Comparison of ENCODE assay signal across 15 mouse cellular contexts in the genomic region with DNA sequence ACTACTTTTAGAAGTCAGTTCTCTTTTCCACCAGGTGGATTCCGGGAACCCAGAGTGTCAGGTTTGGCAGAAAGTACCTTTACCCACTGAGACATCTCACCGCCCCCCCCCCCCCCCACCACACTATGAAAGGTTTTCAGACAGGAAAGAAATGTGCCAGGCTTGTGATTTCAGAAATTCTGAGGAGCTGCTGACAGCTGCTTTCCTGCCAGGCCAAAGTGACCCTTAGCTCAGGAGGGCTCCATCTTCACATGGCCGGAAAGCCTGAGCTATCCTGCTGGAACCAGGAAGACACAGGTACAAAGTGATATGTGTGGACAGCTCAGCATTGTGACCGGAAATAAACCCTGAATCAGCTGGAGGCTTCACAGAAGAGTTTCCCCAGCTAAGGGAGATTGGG. TPM values are rescaled to one million over a fixed set of nuclear protein-coding genes. Genes with fewer than 3 reads are reported as not detected.
A peak's percentile ranks its signal among the peaks of the same experiment; 100 is the strongest.
DNase-seq lines count a peak whose midpoint lies in the region; ATAC-seq and TF ChIP-seq lines count a peak whose summit lies in the region.
"Had no signal": no experiment of that assay in that cellular context is flagged by ENCODE, and none has a peak within 500 bp of the region (broad histone marks: within the 10 kb centered on the region; RNA-seq: fewer than 3 reads in every experiment).

No protein-coding gene starts in this region.

- TF ChIP-seq EP300 in lung, postnatal 0 days (IDR thresholded peaks at IDR 0.05) = no peak

- no peak overlapping the region for H3K4me2 ChIP-seq in lung, embryonic 15.5 days
- no peak overlapping the region for H3K4me2 ChIP-seq in lung, postnatal 0 days (replicated peaks; ENCODE audit: low read depth, low read length)
- H3K4me2 ChIP-seq in forebrain, embryonic 11.5 days (ENCODE audit: low read depth, low read length, severe bottlenecking) = no peak overlapping the region
- H3K4me2 ChIP-seq: forebrain, embryonic 15.5 days; lung, embryonic 14.5 days; midbrain, embryonic 15.5 days had no signal

- TF ChIP-seq CTCF in lung, postnatal 0 days (IDR thresholded peaks at IDR 0.05) = no peak
- TF ChIP-seq CTCF in bone marrow, adult 2 months (IDR thresholded peaks at IDR 0.05; ENCODE audit: control insufficient read depth, insufficient read depth, low read length) = no peak

- no peaks in the 10 kb centered on the region for H3K9me3 ChIP-seq in lung, embryonic 15.5 days
- H3K9me3 ChIP-seq in lung, postnatal 0 days (ENCODE audit: low read length) = no peaks in the 10 kb centered on the region
- no peaks in the 10 kb centered on the region for H3K9me3 ChIP-seq in forebrain, embryonic 11.5 days (ENCODE audit: control insufficient read depth, low read length)
- H3K9me3 ChIP-seq: forebrain, embryonic 15.5 days; midbrain, embryonic 15.5 days had no signal

- no peaks in the 10 kb centered on the region for H3K36me3 ChIP-seq in lung, embryonic 15.5 days
- no peaks in the 10 kb centered on the region for H3K36me3 ChIP-seq in lung, postnatal 0 days (ENCODE audit: insufficient read depth, low read length)
- H3K36me3 ChIP-seq in forebrain, embryonic 11.5 days (ENCODE audit: control insufficient read depth, insufficient read depth, low read length) = no peaks in the 10 kb centered on the region
- H3K36me3 ChIP-seq: forebrain, embryonic 15.5 days; midbrain, embryonic 15.5 days had no signal

- H3K27me3 ChIP-seq in lung, embryonic 15.5 days = no peaks in the 10 kb centered on the region
- no peaks in the 10 kb centered on the region for H3K27me3 ChIP-seq in lung, postnatal 0 days (replicated peaks; ENCODE audit: insufficient read depth, low read length)
- H3K27me3 ChIP-seq in forebrain, embryonic 11.5 days (ENCODE audit: control insufficient read depth, insufficient read depth, low read length) = no peaks in the 10 kb centered on the region
- H3K27me3 ChIP-seq: forebrain, embryonic 15.5 days; midbrain, embryonic 15.5 days had no signal

- H3K27ac ChIP-seq in lung, embryonic 15.5 days = 0 out of 2 replicates have a peak overlapping the region, but pooled peaks have one; percentile 30
- no peak overlapping the region for H3K27ac ChIP-seq in lung, postnatal 0 days (ENCODE audit: low read length)
- H3K27ac ChIP-seq in bone marrow, adult 2 months (ENCODE audit: control insufficient read depth, insufficient read depth, low read depth, low read length, poor library complexity) = peak overlapping the region; percentile 95
- no peak overlapping the region for H3K27ac ChIP-seq in forebrain, embryonic 11.5 days (ENCODE audit: low read depth, low read length)
- H3K27ac ChIP-seq: forebrain, embryonic 15.5 days had no signal

- DNase-seq in kidney, adult 11 months = peak; percentile 71
- DNase-seq in kidney, postnatal 4 days = no peak
- no peak for DNase-seq in lung, postnatal 0 days (ENCODE audit: low spot score)
- DNase-seq in kidney, postnatal 14 days = peak; percentile 55
- DNase-seq in right cerebral cortex, postnatal 10 days (ENCODE audit: low spot score in 2 of 2) = no peak
- DNase-seq in forebrain, embryonic 11.5 days (ENCODE audit: low spot score) = no peak
- DNase-seq: cerebellum, postnatal 10 days; lung, embryonic 14.5 days; right cerebral cortex, postnatal 25 days had no signal

- H3K4me3 ChIP-seq in lung, embryonic 15.5 days = no peak overlapping the region
- H3K4me3 ChIP-seq in lung, postnatal 0 days (ENCODE audit: low read depth, low read length) = no peak overlapping the region
- no peak overlapping the region for H3K4me3 ChIP-seq in bone marrow, adult 2 months (replicated peaks; ENCODE audit: control insufficient read depth, low read depth, low read length)
- H3K4me3 ChIP-seq in forebrain, embryonic 11.5 days (ENCODE audit: low read depth, low read length) = no peak overlapping the region
- H3K4me3 ChIP-seq: forebrain, embryonic 15.5 days; midbrain, embryonic 15.5 days had no signal

- TF ChIP-seq POLR2A in bone marrow, adult 2 months (IDR thresholded peaks at IDR 0.05; ENCODE audit: borderline replicate concordance, control insufficient read depth, low read depth, low read length) = no peak

- ATAC-seq in lung, embryonic 15.5 days (ENCODE audit: borderline replicate concordance, extremely low read depth, low FRiP score, low TSS enrichment) = no peak
- no peak for ATAC-seq in lung, postnatal 0 days
- ATAC-seq in forebrain, embryonic 11.5 days (replicated peaks; ENCODE audit: low FRiP score) = no peak
- ATAC-seq: forebrain, embryonic 15.5 days; hindbrain, embryonic 16.5 days; midbrain, embryonic 15.5 days; Patski had no signal

- WGBS in lung, embryonic 15.5 days = 72% methylated on average over 4 of the region's 4 CpGs
- WGBS in lung, postnatal 0 days = 54% methylated on average over 4 of the region's 4 CpGs
- 48% methylated on average over 4 of the region's 4 CpGs for WGBS in bone marrow, adult 2 months
- 86% methylated on average over 4 of the region's 4 CpGs for WGBS in forebrain, embryonic 11.5 days

- no peak overlapping the region for H3K9ac ChIP-seq in lung, embryonic 15.5 days
- no peak overlapping the region for H3K9ac ChIP-seq in lung, postnatal 0 days (replicated peaks; ENCODE audit: low read depth)
- H3K9ac ChIP-seq in forebrain, embryonic 11.5 days (ENCODE audit: low read length) = no peak overlapping the region
- H3K9ac ChIP-seq: forebrain, embryonic 15.5 days; lung, embryonic 14.5 days; midbrain, embryonic 15.5 days had no signal

- no peaks in the 10 kb centered on the region for H3K4me1 ChIP-seq in lung, embryonic 15.5 days
- H3K4me1 ChIP-seq in lung, postnatal 0 days (ENCODE audit: insufficient read depth, low read depth, low read length) = 0 out of 2 replicates have a peak, but pooled peaks cover 3% of the 10 kb centered on the region
- peaks cover 6% of the 10 kb centered on the region for H3K4me1 ChIP-seq in bone marrow, adult 2 months (ENCODE audit: control insufficient read depth, insufficient read depth, low read length)
- no peaks in the 10 kb centered on the region; the same call in 1 of the 2 replicates for H3K4me1 ChIP-seq in forebrain, embryonic 11.5 days (replicated peaks; ENCODE audit: control insufficient read depth, insufficient read depth, low read length)

RNA-seq across cellular contexts. Expression of a gene that starts 45.8 kb away (rescaled TPM):
- 66.0 and 71.8 TPM in 2 replicates for polyA plus RNA-seq in lung, embryonic 15.5 days (2015; fragmentation: Nextera tagmentation; extraction: Ambion mirVana)
- 4.5 and 5.5 TPM in 2 replicates for polyA plus RNA-seq in lung, postnatal 0 days (2015; fragmentation: Nextera tagmentation; extraction: Ambion mirVana)
- 2.7 and 3.0 TPM in 2 replicates for polyA plus RNA-seq in bone marrow, adult 2 months (2011; ENCODE audit: insufficient read depth, insufficient read length, low replicate concordance, missing spikeins)
- polyA plus RNA-seq in forebrain, embryonic 11.5 days (2014; fragmentation: Nextera tagmentation; extraction: Ambion mirVana) = 54.0 and 57.5 TPM in 2 replicates

RNA-seq across cellular contexts. Expression of a gene that starts 56.9 kb away (rescaled TPM):
- polyA plus RNA-seq in lung, embryonic 15.5 days (2015; fragmentation: Nextera tagmentation; extraction: Ambion mirVana) = 16.7 and 20.2 TPM in 2 replicates
- 30.6 and 48.6 TPM in 2 replicates for polyA plus RNA-seq in lung, postnatal 0 days (2015; fragmentation: Nextera tagmentation; extraction: Ambion mirVana)
- 3.8 and 5.3 TPM in 2 replicates for polyA plus RNA-seq in bone marrow, adult 2 months (2011; ENCODE audit: insufficient read depth, insufficient read length, low replicate concordance, missing spikeins)
- 2.8 TPM in 2 replicates for polyA plus RNA-seq in forebrain, embryonic 11.5 days (2014; fragmentation: Nextera tagmentation; extraction: Ambion mirVana)

Comparison
In these comparisons a context has a peak if more than half of its experiments do, and no peak if none do; other contexts are left out.
1. DNase-seq: peak in kidney, adult 11 months (single experiment) and kidney, postnatal 14 days (single experiment); none in kidney, postnatal 4 days (0 of 2), lung, postnatal 0 days (single experiment), right cerebral cortex, postnatal 10 days (0 of 2) and forebrain, embryonic 11.5 days (single experiment).
2. H3K27ac ChIP-seq: peak in lung, embryonic 15.5 days (single experiment) and bone marrow, adult 2 months (single experiment); none in lung, postnatal 0 days (single experiment) and forebrain, embryonic 11.5 days (single experiment).